Mouse (Mus musculus) hindbrain, postnatal 0 days (tissue): ENCODE results near the gene Bmp2. TPM values are rescaled to one million over a fixed set of nuclear protein-coding genes. Genes with fewer than 3 reads are reported as not detected.

ENCODE experiments used
- ATAC-seq: fragments of 200-750 bp; cut with Nextera tagmentation; 2 replicates; pipeline ENCODE4 v1.8.0; 2017; ENCODE audit warnings: mild to moderate bottlenecking, moderate TSS enrichment, moderate library complexity
- DNase-seq: peaks from one replicate; pipeline ENCODE4 v3.0.0-alpha.2; 2015; ENCODE audit warnings: low spot score
- H3K27ac ChIP-seq: fragments of 300-500 bp; sonication (generic); 2 replicates; pipeline ENCODE4 v1.5.1; 2014; ENCODE audit warnings: mild to moderate bottlenecking
- H3K27me3 ChIP-seq: fragments of 300-500 bp; sonication (generic); 2 replicates; pipeline ENCODE4 v1.6.1; 2014; ENCODE audit warnings: low read length, mixed read lengths; ENCODE audit not compliant: insufficient read depth
- H3K36me3 ChIP-seq: fragments of 300-500 bp; sonication (generic); 2 replicates; pipeline ENCODE4 v1.6.1; 2014; ENCODE audit warnings: low read length, mixed read lengths; ENCODE audit not compliant: insufficient read depth
- H3K4me1 ChIP-seq: fragments of 300-500 bp; sonication (generic); 2 replicates; pipeline ENCODE4 v1.6.1; 2014; ENCODE audit warnings: antibody characterized with exemption, low read length, mixed read lengths; ENCODE audit not compliant: insufficient read depth
- H3K4me2 ChIP-seq: fragments of 300-500 bp; sonication (generic); 2 replicates; pipeline ENCODE4 v1.6.1; 2014; ENCODE audit warnings: low read depth, mild to moderate bottlenecking, low read length, moderate library complexity, mixed read lengths
- H3K4me3 ChIP-seq: fragments of 300-500 bp; sonication (generic); 2 replicates; pipeline ENCODE4 v1.5.1; 2014; ENCODE audit warnings: low read length
- H3K9ac ChIP-seq: fragments of 300-500 bp; sonication (generic); replicated peaks from 2 replicates; pipeline ENCODE4 v1.6.1; 2014; ENCODE audit warnings: mild to moderate bottlenecking, low read length, moderate library complexity, mixed read lengths
- H3K9me3 ChIP-seq: fragments of 300-500 bp; sonication (generic); 2 replicates; pipeline ENCODE4 v1.6.1; 2016; ENCODE audit warnings: low read length, mixed read lengths
- CTCF ChIP-seq: IDR thresholded peaks from 2 replicates; pipeline ENCODE4 v1.5.1; 2016; ENCODE audit warnings: antibody characterized with exemption, control low read depth, low read depth
- WGBS: fragments of 180-500 bp; shearing (Covaris S2); extraction: QIAGEN DNeasy Blood & Tissue Kit; methylation state at CpG from one replicate; pipeline ENCODE4 v1.1.7; 2014; 5-methylcytosine and 5-hydroxymethylcytosine counted together
- polyA plus RNA-seq: library from polyadenylated mRNA; unstranded; fragments of >200 nt; fragmentation: Nextera tagmentation; extraction: Ambion mirVana; gene quantifications from 2 replicates; pipeline ENCODE4 v1.2.1, GENCODE M21; 2015
- total RNA-seq: library from RNA; depleted of rRNA; stranded (reverse); fragments of >200 nt; gene quantifications from 2 replicates; pipeline ENCODE4 v1.2.3, GENCODE M21; 2014

Gene Bmp2
- total and polyA plus RNA-seq, 2 experiments from 2014 or later, result 2.1 to 3.1 TPM

- ATAC-seq (no peak), DNase-seq (no peak)
- TF ChIP-seq CTCF, result no peak
- Histone ChIP-seq H3K27ac (no peak overlapping the region), H3K27me3 (no peaks in the 10 kb centered on the region), H3K9ac (no peak overlapping the region), H3K4me1 (no peaks in the 10 kb centered on the region), H3K4me3 (no peak overlapping the region), H3K36me3 (no peaks in the 10 kb centered on the region), H3K9me3 (no peaks in the 10 kb centered on the region), H3K4me2 (no peak overlapping the region)
- 88% methylated on average over 7 of the region's 7 CpGs for WGBS
Observed at GRCm38 (mm10) chr2:133536812-133537211, 15.1 kb upstream of the Bmp2 start.

- no peak for DNase-seq
- Histone ChIP-seq H3K27ac (no peak overlapping the region), H3K9ac (no peak overlapping the region), H3K36me3 (no peaks in the 10 kb centered on the region), H3K27me3 (no peaks in the 10 kb centered on the region), H3K4me2 (no peak overlapping the region), H3K4me1 (no peaks in the 10 kb centered on the region), H3K4me3 (no peak overlapping the region), H3K9me3 (no peaks in the 10 kb centered on the region)
- no peak for TF ChIP-seq CTCF
- no peak for ATAC-seq
- WGBS, result 42% methylated on average over 1 of the region's 1 CpGs
Observed at GRCm38 (mm10) chr2:133540702-133541101, 11.3 kb upstream of the Bmp2 start.

- Histone ChIP-seq H3K27ac (no peak overlapping the region), H3K9ac (no peak overlapping the region), H3K27me3 (peaks cover 15% of the 10 kb centered on the region; the same call in 1 of the 2 replicates), H3K36me3 (no peaks in the 10 kb centered on the region), H3K4me1 (peaks cover 8% of the 10 kb centered on the region; the same call in 1 of the 2 replicates), H3K9me3 (no peaks in the 10 kb centered on the region), H3K4me2 (no peak overlapping the region), H3K4me3 (no peak overlapping the region)
- no peak for ATAC-seq
- WGBS, result 28% methylated on average over 4 of the region's 4 CpGs
- peak; percentile 90 for DNase-seq
- peak; percentile 79 for TF ChIP-seq CTCF
Observed at GRCm38 (mm10) chr2:133550238-133550682, 1.7 kb upstream of the Bmp2 start.

DNA sequence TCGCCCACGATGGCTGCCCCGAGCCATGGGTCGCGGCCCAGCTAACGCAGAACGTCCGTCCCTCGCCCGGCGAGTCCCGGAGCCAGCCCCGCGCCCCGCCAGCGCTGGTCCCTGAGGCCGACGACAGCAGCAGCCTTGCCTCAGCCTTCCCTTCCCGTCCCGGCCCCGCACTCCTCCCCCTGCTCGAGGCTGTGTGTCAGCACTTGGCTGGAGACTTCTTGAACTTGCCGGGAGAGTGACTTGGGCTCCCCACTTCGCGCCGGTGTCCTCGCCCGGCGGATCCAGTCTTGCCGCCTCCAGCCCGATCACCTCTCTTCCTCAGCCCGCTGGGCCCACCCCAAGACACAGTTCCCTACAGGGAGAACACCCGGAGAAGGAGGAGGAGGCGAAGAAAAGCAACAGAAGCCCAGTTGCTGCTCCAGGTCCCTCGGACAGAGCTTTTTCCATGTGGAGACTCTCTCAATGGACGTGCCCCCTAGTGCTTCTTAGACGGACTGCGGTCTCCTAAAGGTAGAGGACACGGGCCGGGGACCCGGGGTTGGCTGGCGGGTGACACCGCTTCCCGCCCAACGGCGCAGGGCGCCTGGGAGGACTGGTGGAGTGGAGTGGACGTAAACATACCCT is 995 bp downstream of the Bmp2 start:
- Histone ChIP-seq H3K4me1 (peaks cover 8% of the 10 kb centered on the region; the same call in 1 of the 2 replicates), H3K27me3 (peaks cover 26% of the 10 kb centered on the region), H3K9me3 (no peaks in the 10 kb centered on the region), H3K4me2 (peak overlapping the region; percentile 91), H3K9ac (peak overlapping the region; percentile 35), H3K36me3 (no peaks in the 10 kb centered on the region), H3K27ac (no peak overlapping the region), H3K4me3 (peak overlapping the region; percentile 60)
- ATAC-seq (0 out of 2 replicates have a peak, but pooled peaks have one; percentile 22), DNase-seq (no peak)
- WGBS, result 2% methylated on average over 47 of the region's 48 CpGs
- TF ChIP-seq CTCF, result no peak

GRCm38 (mm10) chr2:133553911-133554285 is 1.9 kb downstream of the Bmp2 start:
- H3K36me3 ChIP-seq, result no peaks in the 10 kb centered on the region
- DNase-seq (no peak), ATAC-seq (no peak)
- peaks cover 8% of the 10 kb centered on the region; the same call in 1 of the 2 replicates for H3K4me1 ChIP-seq
- no peak overlapping the region for H3K27ac ChIP-seq
- H3K27me3 ChIP-seq, result peaks cover 26% of the 10 kb centered on the region
- H3K9me3 ChIP-seq, result no peaks in the 10 kb centered on the region
- no peak for TF ChIP-seq CTCF
- H3K4me2 ChIP-seq, result peak overlapping the region; percentile 91
- 0 out of 2 replicates have a peak overlapping the region, but pooled peaks have one; percentile 10 for H3K9ac ChIP-seq
- 33% methylated on average over 9 of the region's 9 CpGs for WGBS
- peak overlapping the region; percentile 60 for H3K4me3 ChIP-seq

- peaks cover 26% of the 10 kb centered on the region for H3K27me3 ChIP-seq
- peaks cover 8% of the 10 kb centered on the region; the same call in 1 of the 2 replicates for H3K4me1 ChIP-seq
- TF ChIP-seq CTCF, result no peak
- ATAC-seq, result peak; percentile 60
- no peaks in the 10 kb centered on the region for H3K36me3 ChIP-seq
- H3K9me3 ChIP-seq, result no peaks in the 10 kb centered on the region
- 0 out of 2 replicates have a peak overlapping the region, but pooled peaks have one; percentile 10 for H3K9ac ChIP-seq
- peak; percentile 45 for DNase-seq
- peak overlapping the region; percentile 91 for H3K4me2 ChIP-seq
- H3K27ac ChIP-seq, result no peak overlapping the region
- H3K4me3 ChIP-seq, result peak overlapping the region; percentile 60
- WGBS, result 4% methylated on average over 55 of the region's 55 CpGs
Observed at GRCm38 (mm10) chr2:133554286-133555021, 2.5 kb downstream of the Bmp2 start.
